Mouse (Mus musculus): ENCODE measurements around the gene Aktip.

GRCm38 (mm10) chr8:91118131-91118530 lies 81.6 kb downstream of the Aktip start:
- TF ChIP-seq CTCF (IDR thresholded peaks at IDR 0.05; ENCODE audit: borderline replicate concordance, insufficient read depth, low read length) (peak; percentile 41; the same call in 1 of the 2 replicates), POLR2A (IDR thresholded peaks at IDR 0.05; ENCODE audit: low read depth, low read length) (no peak)
